Mouse (Mus musculus) G1E (cell line): Measurements from ENCODE around the gene Adam1b. TPM values are rescaled to one million over a fixed set of nuclear protein-coding genes. Genes with fewer than 3 reads are reported as not detected.

ENCODE experiments used
- ATAC-seq: 2 replicates; pipeline ENCODE4 v1.8.0; 2016; ENCODE audit warnings: mild to moderate bottlenecking; ENCODE audit not compliant: insufficient number of reproducible peaks, poor library complexity, low FRiP score, severe bottlenecking; ENCODE audit errors: extremely low read depth
- DNase-seq: peaks from one replicate; pipeline ENCODE4 v3.0.0; 2012; ENCODE audit warnings: low spot score
- H3K27me3 ChIP-seq: 2 replicates; pipeline ENCODE4 v1.6.1; 2012; ENCODE audit warnings: mild to moderate bottlenecking, low read length, inconsistent platforms; ENCODE audit not compliant: insufficient read depth
- H3K36me3 ChIP-seq: replicated peaks from 2 replicates; pipeline ENCODE3; 2012; ENCODE audit warnings: mild to moderate bottlenecking, inconsistent platforms
- H3K4me1 ChIP-seq: 2 replicates; pipeline ENCODE4 v1.6.1; 2012; ENCODE audit warnings: low read depth, low read length, inconsistent platforms, mixed read lengths; ENCODE audit not compliant: insufficient read depth
- H3K4me3 ChIP-seq: 2 replicates; pipeline ENCODE4 v1.5.1; 2012; ENCODE audit warnings: low read depth, mild to moderate bottlenecking, inconsistent platforms, low read length, moderate library complexity, mixed read lengths
- H3K9me3 ChIP-seq: replicated peaks from 2 replicates; pipeline ENCODE4 v1.6.1; 2012; ENCODE audit warnings: inconsistent platforms
- CTCF ChIP-seq: IDR thresholded peaks from 2 replicates; pipeline ENCODE4 v1.5.1; 2012; ENCODE audit warnings: low read depth, low read length, inconsistent platforms, mixed read lengths
- GATA1 ChIP-seq: IDR thresholded peaks from 2 replicates; pipeline ENCODE4 v1.6.1; 2012; ENCODE audit warnings: borderline replicate concordance, low read length, inconsistent platforms, mixed read lengths
- GATA2 ChIP-seq: IDR thresholded peaks from 2 replicates; pipeline ENCODE4 v1.6.1; 2012; ENCODE audit warnings: low read depth, low read length, inconsistent platforms, borderline replicate concordance
- POLR2AphosphoS5 ChIP-seq: IDR thresholded peaks from 2 replicates; pipeline ENCODE4 v1.6.1; 2012; ENCODE audit warnings: low read depth, low read length, inconsistent platforms; ENCODE audit not compliant: insufficient replicate concordance
- TAL1 ChIP-seq: conservative IDR thresholded peaks from 2 replicates; pipeline ENCODE4 v1.6.1; 2012; ENCODE audit warnings: low read depth, low read length, inconsistent platforms, mixed read lengths
- polyA plus RNA-seq: library from polyadenylated mRNA; stranded (reverse); fragments of >175 nt; gene quantifications from 2 replicates; pipeline ENCODE4 v1.2.3, GENCODE M21; 2012
- total RNA-seq, 2 experiments: library from RNA; stranded (forward) in 1 of 2; stranded (reverse) in 1 of 2; fragments of 200-1000 nt in 1 of 2; fragments of >200 nt in 1 of 2; fragmentation: Nextera tagmentation in 1 of 2; gene quantifications; 2 replicates each; pipeline ENCODE4 v1.2.3; 2014 to 2017

Adam1b gene
- total and polyA plus RNA-seq, 3 experiments, result not detected

DNA sequence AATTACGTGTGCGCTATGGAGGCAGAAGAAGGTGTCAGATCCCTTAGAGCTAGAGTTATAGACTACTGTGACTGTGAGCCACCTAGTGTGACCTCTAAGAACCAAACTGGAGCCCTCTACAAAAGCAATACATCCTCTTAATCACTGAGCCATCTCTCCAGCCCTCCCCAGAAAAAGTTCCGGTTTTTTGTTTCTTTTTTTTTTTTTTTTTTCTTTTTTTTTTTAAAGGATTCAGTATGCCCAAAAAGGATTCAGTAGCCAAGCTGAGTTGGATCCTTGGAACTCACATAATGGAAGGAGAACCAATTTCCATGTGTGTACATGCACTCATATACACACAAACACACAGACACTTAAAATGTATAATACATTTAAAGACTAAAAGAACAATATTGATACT is 40.1 kb upstream of the Adam1b start:
- Histone ChIP-seq H3K4me3 (no peak overlapping the region), H3K27me3 (no peaks in the 10 kb centered on the region), H3K36me3 (peaks cover 47% of the 10 kb centered on the region), H3K4me1 (peaks cover 30% of the 10 kb centered on the region), H3K9me3 (no peaks in the 10 kb centered on the region)
- TF ChIP-seq GATA1 (no peak), POLR2AphosphoS5 (no peak), GATA2 (no peak), CTCF (no peak), TAL1 (no peak)
- DNase-seq (no peak), ATAC-seq (no peak)

DNA sequence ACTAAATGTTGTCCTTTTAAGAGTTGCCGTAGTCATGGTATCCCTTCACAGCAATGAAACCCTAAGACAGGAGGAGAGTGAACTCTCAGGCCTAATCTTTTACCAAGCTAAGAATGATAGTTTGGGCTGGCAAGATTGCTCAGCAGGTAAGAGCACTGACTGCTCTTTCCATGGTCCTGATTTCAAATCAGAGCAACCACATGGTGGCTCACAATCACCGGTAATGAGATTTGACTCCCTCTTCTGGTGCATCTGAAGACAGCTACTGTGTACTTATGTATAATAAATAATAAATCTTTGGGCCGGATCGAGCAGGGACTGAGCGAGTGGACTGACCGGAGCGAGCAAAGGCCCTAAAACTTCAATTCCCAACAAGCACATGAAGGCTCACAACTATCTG is 38.0 kb upstream of the Adam1b start:
- TF ChIP-seq CTCF, result no peak
- no peak for TF ChIP-seq GATA2
- no peak for TF ChIP-seq TAL1
- TF ChIP-seq GATA1, result no peak
- no peak for TF ChIP-seq POLR2AphosphoS5
- Histone ChIP-seq H3K36me3 (peaks cover 59% of the 10 kb centered on the region), H3K4me1 (peaks cover 25% of the 10 kb centered on the region), H3K4me3 (no peak overlapping the region), H3K9me3 (no peaks in the 10 kb centered on the region), H3K27me3 (no peaks in the 10 kb centered on the region)
- ATAC-seq (no peak), DNase-seq (no peak)

DNA sequence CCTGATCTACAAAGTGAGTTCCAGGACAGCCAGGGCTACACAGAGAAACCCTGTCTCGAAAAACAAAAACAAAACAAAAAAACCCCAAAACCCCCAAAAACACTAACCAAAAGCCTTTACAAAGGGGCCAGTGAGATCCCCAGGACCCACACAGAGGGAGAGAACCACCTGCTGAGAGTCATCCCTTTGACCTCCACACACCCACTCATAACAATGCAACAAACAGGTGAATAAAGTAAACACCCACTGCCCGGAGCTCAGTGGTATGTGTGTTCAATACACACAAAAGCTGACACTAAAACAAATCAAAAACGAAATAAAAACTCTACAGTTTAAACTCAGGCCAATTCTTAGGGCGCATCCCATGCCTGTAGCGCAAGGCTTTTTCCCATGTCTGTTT is 36.8 kb upstream of the Adam1b start:
- ATAC-seq (no peak), DNase-seq (no peak)
- Histone ChIP-seq H3K4me3 (no peak overlapping the region), H3K27me3 (no peaks in the 10 kb centered on the region), H3K36me3 (peaks cover 70% of the 10 kb centered on the region), H3K4me1 (peaks cover 30% of the 10 kb centered on the region), H3K9me3 (no peaks in the 10 kb centered on the region)
- TF ChIP-seq POLR2AphosphoS5 (no peak), GATA1 (no peak), CTCF (no peak), GATA2 (no peak), TAL1 (no peak)

DNA sequence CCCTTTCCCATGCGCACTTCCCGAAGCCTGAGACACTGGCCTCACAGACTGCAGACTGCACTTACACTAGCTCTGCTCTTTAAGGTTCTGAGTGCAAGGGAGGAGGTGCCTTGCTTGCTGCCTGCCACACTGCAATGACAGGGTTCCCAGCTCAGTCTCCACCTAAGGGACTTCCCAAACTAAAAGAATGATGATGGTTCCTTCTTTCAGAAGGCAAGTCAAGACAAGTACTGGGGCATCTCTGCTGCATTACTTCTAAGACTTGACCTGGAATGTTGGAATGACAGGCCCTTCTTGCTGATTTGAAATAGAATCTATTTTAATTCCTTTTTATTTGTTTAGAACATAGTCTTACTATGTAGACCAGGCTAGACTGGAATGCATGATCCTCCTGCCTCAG is 34.4 kb upstream of the Adam1b start:
- Histone ChIP-seq H3K4me3 (no peak overlapping the region), H3K4me1 (peaks cover 11% of the 10 kb centered on the region), H3K9me3 (no peaks in the 10 kb centered on the region), H3K27me3 (no peaks in the 10 kb centered on the region), H3K36me3 (peaks cover 90% of the 10 kb centered on the region)
- no peak for DNase-seq
- no peak for TF ChIP-seq GATA1
- TF ChIP-seq TAL1, result no peak
- TF ChIP-seq GATA2, result no peak
- no peak for TF ChIP-seq POLR2AphosphoS5
- no peak for TF ChIP-seq CTCF
- no peak for ATAC-seq

DNA sequence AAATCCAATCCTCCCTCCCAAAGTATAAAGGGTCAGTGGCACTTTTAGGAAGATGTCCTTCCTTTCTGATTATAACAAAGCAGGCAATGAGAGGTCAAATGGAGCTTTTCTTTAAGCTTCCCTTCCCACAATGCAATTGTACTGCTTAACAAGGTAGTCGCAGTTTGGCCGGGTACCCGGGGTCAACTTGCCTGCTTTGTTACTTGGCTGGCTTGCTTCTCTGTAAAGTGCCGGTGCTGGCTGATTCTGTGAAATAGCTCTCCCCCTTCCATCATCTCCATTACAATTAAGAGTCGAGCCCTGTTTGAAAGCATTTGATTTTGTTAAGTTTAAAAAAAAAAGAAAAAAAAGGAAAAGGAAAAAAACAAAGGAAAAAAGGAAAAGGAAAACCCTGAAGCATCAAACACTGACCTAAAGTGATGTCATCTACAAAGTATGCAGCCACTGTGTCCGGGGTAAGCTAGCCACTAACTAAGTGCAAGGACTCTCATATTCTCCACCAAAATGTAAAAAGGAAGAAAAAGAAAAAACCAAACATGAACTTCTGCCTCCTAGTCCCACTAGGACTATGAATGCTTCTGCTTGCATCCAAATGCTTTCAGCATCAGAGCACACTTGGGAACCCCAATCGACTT is 33.8 kb upstream of the Adam1b start:
- no peaks in the 10 kb centered on the region for H3K27me3 ChIP-seq
- no peak for ATAC-seq

DNA sequence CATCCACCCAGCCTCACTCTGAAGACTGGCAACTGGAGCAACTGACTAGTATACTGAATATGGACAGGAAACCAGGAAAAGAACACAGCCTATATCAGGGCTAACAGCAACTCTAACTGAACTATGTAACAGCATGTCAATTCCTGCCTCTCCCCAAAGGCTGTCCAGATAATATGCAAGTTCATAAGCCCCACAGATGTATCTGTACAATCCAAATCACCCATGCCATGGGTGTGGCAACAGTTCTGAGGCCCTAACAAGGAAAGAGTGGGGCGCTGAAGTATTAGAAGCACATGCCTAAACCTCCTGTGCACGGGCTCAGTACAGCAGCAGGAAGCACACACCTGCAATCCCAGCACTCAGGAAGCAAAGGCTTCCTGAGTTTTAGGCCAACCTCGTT is 31.9 kb upstream of the Adam1b start:
- DNase-seq (no peak), ATAC-seq (no peak)
- no peaks in the 10 kb centered on the region for H3K27me3 ChIP-seq
- no peak overlapping the region for H3K4me3 ChIP-seq
- no peaks in the 10 kb centered on the region for H3K9me3 ChIP-seq
- TF ChIP-seq TAL1 (no peak), POLR2AphosphoS5 (no peak), CTCF (no peak), GATA1 (no peak), GATA2 (no peak)
- H3K36me3 ChIP-seq, result peaks cover 96% of the 10 kb centered on the region
- peaks cover 8% of the 10 kb centered on the region; the same call in 1 of the 2 replicates for H3K4me1 ChIP-seq

More for the DNA sequence above, 33.8 kb upstream of the Adam1b start:
- Histone ChIP-seq H3K9me3 (no peaks in the 10 kb centered on the region), H3K36me3 (peaks cover 90% of the 10 kb centered on the region), H3K4me3 (no peak overlapping the region), H3K4me1 (peaks cover 8% of the 10 kb centered on the region; the same call in 1 of the 2 replicates)
- no peak for DNase-seq
- TF ChIP-seq GATA1 (no peak), POLR2AphosphoS5 (no peak), GATA2 (no peak), TAL1 (no peak), CTCF (no peak)
